Mouse (Mus musculus) cortical plate, adult 2 months (tissue): ENCODE data around the gene Irgq.

ENCODE experiments used
- CTCF ChIP-seq: fragments of 200-500 bp; IDR thresholded peaks from 2 replicates; pipeline ENCODE4 v1.5.1; 2011; ENCODE audit warnings: mild to moderate bottlenecking, control low read depth, low read length; ENCODE audit not compliant: insufficient read depth; ENCODE audit errors: extremely low read depth
- POLR2A ChIP-seq: fragments of 200-500 bp; IDR thresholded peaks from 2 replicates; pipeline ENCODE4 v1.6.1; 2011; ENCODE audit warnings: mild to moderate bottlenecking, low read length, control low read depth; ENCODE audit not compliant: insufficient read depth; ENCODE audit errors: extremely low read depth

DNA sequence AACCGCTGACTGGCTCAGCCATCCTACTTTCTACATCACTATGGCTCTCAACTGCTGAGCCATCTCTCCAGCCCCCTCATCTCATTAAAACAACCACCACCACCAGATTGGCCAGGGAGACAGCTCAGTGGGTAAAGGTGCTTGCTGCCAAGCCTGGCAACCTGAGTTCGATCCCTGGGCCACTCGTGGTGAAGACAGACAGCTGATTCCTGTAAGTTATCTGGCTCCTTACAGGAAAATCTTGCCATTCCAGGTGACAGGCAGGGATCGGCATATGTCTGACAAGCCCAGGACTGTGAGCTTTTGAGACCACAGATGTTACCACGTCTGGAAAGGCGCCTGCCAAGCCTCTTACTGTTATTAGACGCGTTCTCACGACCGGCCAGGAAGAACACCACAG lies 47.3 kb downstream of the Irgq start:
- no peak for TF ChIP-seq POLR2A
- no peak for TF ChIP-seq CTCF
